Mouse (Mus musculus): ENCODE data around the gene Slc48a1. TPM values are rescaled to one million over a fixed set of nuclear protein-coding genes. Genes with fewer than 3 reads are reported as not detected.
A peak's percentile ranks its signal among the peaks of the same experiment; 100 is the strongest.

Gene Slc48a1
- total and polyA plus RNA-seq, 3 experiments: 116 to 299 TPM; not detected in 1

DNA sequence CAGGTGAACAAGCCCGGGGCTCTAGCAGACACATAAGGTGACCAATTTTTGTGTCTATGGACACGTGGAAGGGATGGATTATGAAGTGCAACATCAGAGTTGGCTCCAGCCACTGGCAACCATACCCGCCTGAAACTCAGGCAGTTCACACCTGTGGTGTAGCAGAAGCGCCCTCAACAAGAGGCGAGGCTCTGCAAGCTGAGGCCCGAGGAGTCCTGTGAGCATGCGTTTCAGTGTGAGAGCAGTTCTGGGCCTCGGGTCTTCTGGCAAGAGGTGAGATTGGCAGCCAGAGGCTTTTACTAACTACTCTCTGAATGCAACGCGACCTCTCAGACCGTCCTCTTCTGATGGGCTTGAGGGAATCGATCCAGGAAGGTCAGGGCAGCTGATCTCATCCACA lies 36.7 kb upstream of the Slc48a1 start:
- DNase-seq (ENCODE audit: low read depth, low spot score): no peak
- TF ChIP-seq MYB (IDR thresholded peaks at IDR 0.05; ENCODE audit: low read depth, low read length): no peak
- TF ChIP-seq TAL1 (IDR thresholded peaks at IDR 0.05; ENCODE audit: low read length): no peak
- no peak for TF ChIP-seq ZNF384 (IDR thresholded peaks at IDR 0.05; ENCODE audit: low read depth, low read length)
- TF ChIP-seq JUND (IDR thresholded peaks at IDR 0.05; ENCODE audit: low read depth, low read length): no peak
- no peak for TF ChIP-seq GABPA (IDR thresholded peaks at IDR 0.05; ENCODE audit: low read depth, low read length)
- TF ChIP-seq MAX (IDR thresholded peaks at IDR 0.05; ENCODE audit: low read length): no peak
- TF ChIP-seq POLR2AphosphoS2 (IDR thresholded peaks at IDR 0.05; ENCODE audit: low read length): no peak
- peaks cover 0 to 28% of the 10 kb centered on the region in 2 experiments; a peak in 3 of 4 replicates for H3K4me1 ChIP-seq (ENCODE audit: control insufficient read depth in 1 of 2, insufficient read depth in 2 of 2, low read length in 2 of 2)

DNA sequence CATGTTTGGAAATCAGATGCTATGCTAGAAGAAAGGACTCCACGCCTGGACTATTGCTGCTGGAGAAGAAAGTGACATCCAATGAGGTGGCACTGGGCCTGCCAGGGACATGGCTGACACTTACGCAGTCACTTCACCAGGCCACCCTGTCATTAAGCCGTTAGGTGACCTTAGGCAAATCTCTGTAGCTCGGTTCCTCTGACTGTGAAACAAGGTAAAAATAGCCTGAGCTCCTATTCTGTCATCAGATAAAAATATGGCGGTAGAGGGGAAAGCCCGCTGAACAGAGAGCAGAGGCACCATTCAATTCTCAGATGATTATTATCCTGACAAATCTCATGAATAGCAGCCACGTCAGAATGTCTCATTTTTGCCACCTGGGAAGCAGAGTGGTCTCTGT lies 36.2 kb upstream of the Slc48a1 start:
- Histone ChIP-seq H3K79me2 (ENCODE audit: control insufficient read depth, insufficient read depth, low read length, poor library complexity) (no peaks in the 10 kb centered on the region; the same call in 1 of the 2 replicates), H3K27ac (ENCODE audit: control insufficient read depth, low read depth, low read length) (no peak overlapping the region), H3K4me1 (ENCODE audit: control insufficient read depth in 1 of 2, insufficient read depth in 2 of 2, low read length in 2 of 2) (peaks cover 0 to 32% of the 10 kb centered on the region in 2 experiments; a peak in 3 of 4 replicates), H3K4me3 (ENCODE audit: control insufficient read depth in 1 of 2, insufficient read depth in 1 of 2, low read depth in 2 of 2, low read length in 2 of 2) (no peak overlapping the region), H3K27me3 (ENCODE audit: control insufficient read depth in 1 of 2, insufficient read depth in 2 of 2, low read length in 2 of 2) (no peaks in the 10 kb centered on the region; a peak in 1 of 4 replicates), H3K36me3 (ENCODE audit: control insufficient read depth in 1 of 2, insufficient read depth in 2 of 2, low read length in 2 of 2) (peaks cover 0 to 17% of the 10 kb centered on the region in 2 experiments; a peak in 2 of 4 replicates), H3K9ac (ENCODE audit: control insufficient read depth, low read depth, low read length, poor library complexity, severe bottlenecking) (no peak overlapping the region), H3K9me3 (replicated peaks; ENCODE audit: insufficient read depth, low read length) (no peaks in the 10 kb centered on the region)
- TF ChIP-seq GATA1 (IDR thresholded peaks at IDR 0.05; ENCODE audit: low read depth, low read length): peak; percentile 9; the same call in 1 of the 2 replicates
- TF ChIP-seq MAFK (IDR thresholded peaks at IDR 0.05; ENCODE audit: borderline replicate concordance, low read depth, low read length): no peak
- no peak for DNase-seq (ENCODE audit: low read depth, low spot score)

More for the DNA sequence above, 36.7 kb upstream of the Slc48a1 start:
- H3K9ac ChIP-seq (ENCODE audit: control insufficient read depth, low read depth, low read length, poor library complexity, severe bottlenecking): no peak overlapping the region
- H3K9me3 ChIP-seq (replicated peaks; ENCODE audit: insufficient read depth, low read length): no peaks in the 10 kb centered on the region
- no peaks in the 10 kb centered on the region; a peak in 1 of 4 replicates for H3K27me3 ChIP-seq (ENCODE audit: control insufficient read depth in 1 of 2, insufficient read depth in 2 of 2, low read length in 2 of 2)
- peaks cover 0 to 17% of the 10 kb centered on the region in 2 experiments; a peak in 2 of 4 replicates for H3K36me3 ChIP-seq (ENCODE audit: control insufficient read depth in 1 of 2, insufficient read depth in 2 of 2, low read length in 2 of 2)
- no peak overlapping the region for H3K27ac ChIP-seq (ENCODE audit: control insufficient read depth, low read depth, low read length)
- H3K4me3 ChIP-seq (ENCODE audit: control insufficient read depth in 1 of 2, insufficient read depth in 1 of 2, low read depth in 2 of 2, low read length in 2 of 2): no peak overlapping the region
- no peaks in the 10 kb centered on the region; the same call in 1 of the 2 replicates for H3K79me2 ChIP-seq (ENCODE audit: control insufficient read depth, insufficient read depth, low read length, poor library complexity)

- Histone ChIP-seq H3K9ac (ENCODE audit: control insufficient read depth, low read depth, low read length, poor library complexity, severe bottlenecking) (no peak overlapping the region), H3K36me3 (ENCODE audit: control insufficient read depth in 1 of 2, insufficient read depth in 2 of 2, low read length in 2 of 2) (peaks cover 0 to 23% of the 10 kb centered on the region in 2 experiments; a peak in 2 of 4 replicates), H3K79me2 (ENCODE audit: control insufficient read depth, insufficient read depth, low read length, poor library complexity) (no peaks in the 10 kb centered on the region; the same call in 1 of the 2 replicates), H3K9me3 (replicated peaks; ENCODE audit: insufficient read depth, low read length) (no peaks in the 10 kb centered on the region), H3K27ac (ENCODE audit: control insufficient read depth, low read depth, low read length) (no peak overlapping the region), H3K4me1 (ENCODE audit: control insufficient read depth in 1 of 2, insufficient read depth in 2 of 2, low read length in 2 of 2) (peaks cover 0 to 37% of the 10 kb centered on the region in 2 experiments; a peak in 3 of 4 replicates), H3K27me3 (ENCODE audit: control insufficient read depth in 1 of 2, insufficient read depth in 2 of 2, low read length in 2 of 2) (no peaks in the 10 kb centered on the region; a peak in 1 of 4 replicates), H3K4me3 (ENCODE audit: control insufficient read depth in 1 of 2, insufficient read depth in 1 of 2, low read depth in 2 of 2, low read length in 2 of 2) (no peak overlapping the region)
- no peak for TF ChIP-seq MAX (IDR thresholded peaks at IDR 0.05; ENCODE audit: low read length)
- no peak for TF ChIP-seq CHD2 (IDR thresholded peaks at IDR 0.05; ENCODE audit: low read length)
- TF ChIP-seq ZNF384 (IDR thresholded peaks at IDR 0.05; ENCODE audit: low read depth, low read length): no peak
- no peak for TF ChIP-seq SMC3 (IDR thresholded peaks at IDR 0.05; ENCODE audit: low read depth, low read length)
- no peak for TF ChIP-seq ETS1 (IDR thresholded peaks at IDR 0.05; ENCODE audit: low read depth, low read length)
- no peak for TF ChIP-seq ZC3H11A (IDR thresholded peaks at IDR 0.05; ENCODE audit: low read depth, low read length)
- no peak for TF ChIP-seq USF1 (IDR thresholded peaks at IDR 0.05; ENCODE audit: low read depth, low read length)
- TF ChIP-seq GATA1 (IDR thresholded peaks at IDR 0.05; ENCODE audit: low read depth, low read length): no peak
- no peak for TF ChIP-seq KAT2A (conservative IDR thresholded peaks at IDR 0.05; ENCODE audit: low read depth, low read length)
- no peak for TF ChIP-seq HCFC1 (IDR thresholded peaks at IDR 0.05; ENCODE audit: low read depth, low read length)
- no peak for TF ChIP-seq SIN3A (IDR thresholded peaks at IDR 0.05; ENCODE audit: low read length)
- TF ChIP-seq GABPA (IDR thresholded peaks at IDR 0.05; ENCODE audit: low read depth, low read length): no peak
- no peak for TF ChIP-seq RCOR1 (IDR thresholded peaks at IDR 0.05; ENCODE audit: low read depth, low read length)
- no peak for TF ChIP-seq MEF2A (IDR thresholded peaks at IDR 0.05; ENCODE audit: extremely low read depth, insufficient replicate concordance, low read depth, low read length, poor library complexity, severe bottlenecking)
- no peak for TF ChIP-seq UBTF (IDR thresholded peaks at IDR 0.05; ENCODE audit: borderline replicate concordance, insufficient read depth, low read depth, low read length)
- no peak; the same call in 1 of the 2 replicates for TF ChIP-seq POLR2AphosphoS5 (IDR thresholded peaks at IDR 0.05; ENCODE audit: borderline replicate concordance, low read depth, low read length)
- no peak for TF ChIP-seq TCF12 (IDR thresholded peaks at IDR 0.05; ENCODE audit: low read depth, low read length)
- no peak for DNase-seq (ENCODE audit: low read depth, low spot score)
Measured at GRCm38 (mm10) chr15:97742600-97742999, 35.7 kb upstream of the Slc48a1 start.

Measured in MEL (cell line).